ENCODE assay signal across 12 mouse cellular contexts in the genomic region with DNA sequence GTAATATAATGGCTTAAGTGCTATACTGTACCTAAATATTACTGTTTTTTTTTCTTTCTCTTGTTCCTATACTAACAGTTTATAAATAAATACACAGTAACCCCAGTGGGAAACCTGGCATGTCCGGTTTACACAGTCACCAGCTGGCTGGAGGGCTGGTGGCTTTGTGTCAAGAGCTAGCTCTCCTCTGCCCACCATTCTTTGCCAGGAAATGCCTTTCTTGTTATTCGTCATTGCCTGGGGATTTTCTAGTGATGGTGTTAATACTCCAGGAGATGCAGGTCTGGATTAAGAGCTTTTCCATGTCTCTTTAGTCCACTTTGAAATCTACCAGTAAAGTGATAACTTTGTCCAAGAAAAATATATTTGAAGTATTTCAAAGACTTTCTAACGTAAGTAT.
DNase-seq lines count a peak whose midpoint lies in the region; ATAC-seq lines count a peak whose summit lies in the region.
"Had no signal": no experiment of that assay in that cellular context is flagged by ENCODE, and none has a peak within 500 bp of the region (broad histone marks: within the 10 kb centered on the region; RNA-seq: fewer than 3 reads in every experiment).

No protein-coding gene starts in this region.

- 0 out of 2 replicates have a peak, but pooled peaks cover 4% of the 10 kb centered on the region for H3K4me1 ChIP-seq in heart, embryonic 11.5 days (ENCODE audit: control insufficient read depth, insufficient read depth, low read length)
- no peaks in the 10 kb centered on the region for H3K4me1 ChIP-seq in hindbrain, embryonic 16.5 days (ENCODE audit: control insufficient read depth, insufficient read depth, low read depth, low read length)
- H3K4me1 ChIP-seq: stomach, embryonic 15.5 days had no signal

- H3K27me3 ChIP-seq in heart, embryonic 11.5 days (ENCODE audit: control insufficient read depth, insufficient read depth, low read length): no peaks in the 10 kb centered on the region
- H3K27me3 ChIP-seq in hindbrain, embryonic 16.5 days (replicated peaks; ENCODE audit: control insufficient read depth, insufficient read depth, low read length): no peaks in the 10 kb centered on the region
- H3K27me3 ChIP-seq: heart, embryonic 13.5 days; limb, embryonic 15.5 days; stomach, embryonic 15.5 days had no signal

- H3K27ac ChIP-seq in heart, embryonic 11.5 days (ENCODE audit: low read depth, low read length): no peak overlapping the region
- no peak overlapping the region for H3K27ac ChIP-seq in hindbrain, embryonic 16.5 days (ENCODE audit: low read depth, low read length)
- H3K27ac ChIP-seq: heart, embryonic 13.5 days; limb, embryonic 15.5 days; stomach, embryonic 15.5 days had no signal

- DNase-seq in heart, adult 11 months: peak; percentile 95
- DNase-seq in 3T3-L1 (ENCODE audit: low read depth, low spot score): peak; percentile 61
- peak; percentile 92 for DNase-seq in cerebellum, postnatal 10 days
- peak; percentile 14 to 31 for DNase-seq in kidney, postnatal 36 days
- no peak for DNase-seq in neural tube, embryonic 10.5 days (ENCODE audit: extremely low spot score, low spot score)
- no peak for DNase-seq in frontal cortex, postnatal 36 days (ENCODE audit: low spot score in 2 of 2)

- H3K4me2 ChIP-seq in heart, embryonic 11.5 days: no peak overlapping the region
- no peak overlapping the region for H3K4me2 ChIP-seq in hindbrain, embryonic 16.5 days (ENCODE audit: low read length)
- H3K4me2 ChIP-seq: heart, embryonic 13.5 days; limb, embryonic 15.5 days; midbrain, embryonic 11.5 days; stomach, embryonic 15.5 days had no signal

- 56% methylated on average over 3 of the region's 3 CpGs for WGBS in heart, embryonic 11.5 days (ENCODE audit: insufficient replicate concordance)
- WGBS in hindbrain, embryonic 16.5 days: 45% methylated on average over 3 of the region's 3 CpGs

- H3K9ac ChIP-seq in heart, embryonic 11.5 days (ENCODE audit: low read depth, low read length): no peak overlapping the region
- no peak overlapping the region for H3K9ac ChIP-seq in hindbrain, embryonic 16.5 days (ENCODE audit: low read depth, low read length)
- H3K9ac ChIP-seq: heart, embryonic 13.5 days; limb, embryonic 15.5 days; stomach, embryonic 15.5 days had no signal

- H3K36me3 ChIP-seq in heart, embryonic 11.5 days (ENCODE audit: control insufficient read depth, insufficient read depth, low read length): no peaks in the 10 kb centered on the region
- no peaks in the 10 kb centered on the region for H3K36me3 ChIP-seq in hindbrain, embryonic 16.5 days (ENCODE audit: control insufficient read depth, insufficient read depth, low read length)
- H3K36me3 ChIP-seq: heart, embryonic 13.5 days; limb, embryonic 15.5 days; stomach, embryonic 15.5 days had no signal

- no peak for ATAC-seq in heart, embryonic 11.5 days (replicated peaks; ENCODE audit: insufficient number of reproducible peaks, low FRiP score, low TSS enrichment)
- ATAC-seq in hindbrain, embryonic 16.5 days: no peak

- no peak overlapping the region for H3K4me3 ChIP-seq in heart, embryonic 11.5 days (ENCODE audit: low read depth, low read length)
- no peak overlapping the region for H3K4me3 ChIP-seq in hindbrain, embryonic 16.5 days (ENCODE audit: low read length)
- H3K4me3 ChIP-seq: heart, embryonic 13.5 days; limb, embryonic 15.5 days; stomach, embryonic 15.5 days had no signal

- H3K9me3 ChIP-seq in heart, embryonic 11.5 days (replicated peaks; ENCODE audit: control insufficient read depth, low read length): no peaks in the 10 kb centered on the region
- no peaks in the 10 kb centered on the region for H3K9me3 ChIP-seq in hindbrain, embryonic 16.5 days (ENCODE audit: control insufficient read depth, low read length)
- H3K9me3 ChIP-seq: heart, embryonic 13.5 days; limb, embryonic 15.5 days; stomach, embryonic 15.5 days had no signal

Comparison
In these comparisons a context has a peak if more than half of its experiments do, and no peak if none do; other contexts are left out.
1. DNase-seq: peak in heart, adult 11 months (single experiment), 3T3-L1 (single experiment), cerebellum, postnatal 10 days (2 of 2) and kidney, postnatal 36 days (2 of 2); none in neural tube, embryonic 10.5 days (single experiment) and frontal cortex, postnatal 36 days (0 of 2).